Mouse (Mus musculus): ENCODE measurements around the gene Slc39a5. TPM values are rescaled to one million over a fixed set of nuclear protein-coding genes. Genes with fewer than 3 reads are reported as not detected.

Slc39a5 gene
- polyA plus RNA-seq, 1 experiment: not detected

- WGBS: 90% methylated on average over 7 of the region's 7 CpGs
- Histone ChIP-seq H3K4me1 (ENCODE audit: control insufficient read depth, insufficient read depth, low read length) (peaks cover 15% of the 10 kb centered on the region), H3K4me3 (replicated peaks; ENCODE audit: extremely low read depth, low read depth, low read length) (no peak overlapping the region)
- TF ChIP-seq CTCF (IDR thresholded peaks at IDR 0.05; ENCODE audit: insufficient read depth, low read length) (no peak), POLR2A (IDR thresholded peaks at IDR 0.05; ENCODE audit: borderline replicate concordance, extremely low read depth, low read depth, low read length) (no peak)
- DNase-seq: no peak
Observed at GRCm38 (mm10) chr10:128379260-128379659, 21.8 kb downstream of the Slc39a5 start.

GRCm38 (mm10) chr10:128378462-128378861, 22.6 kb downstream of the Slc39a5 start:
- Histone ChIP-seq H3K4me1 (ENCODE audit: control insufficient read depth, insufficient read depth, low read length) (peaks cover 15% of the 10 kb centered on the region), H3K4me3 (replicated peaks; ENCODE audit: extremely low read depth, low read depth, low read length) (no peak overlapping the region)
- 49% methylated on average over 3 of the region's 3 CpGs for WGBS

DNA sequence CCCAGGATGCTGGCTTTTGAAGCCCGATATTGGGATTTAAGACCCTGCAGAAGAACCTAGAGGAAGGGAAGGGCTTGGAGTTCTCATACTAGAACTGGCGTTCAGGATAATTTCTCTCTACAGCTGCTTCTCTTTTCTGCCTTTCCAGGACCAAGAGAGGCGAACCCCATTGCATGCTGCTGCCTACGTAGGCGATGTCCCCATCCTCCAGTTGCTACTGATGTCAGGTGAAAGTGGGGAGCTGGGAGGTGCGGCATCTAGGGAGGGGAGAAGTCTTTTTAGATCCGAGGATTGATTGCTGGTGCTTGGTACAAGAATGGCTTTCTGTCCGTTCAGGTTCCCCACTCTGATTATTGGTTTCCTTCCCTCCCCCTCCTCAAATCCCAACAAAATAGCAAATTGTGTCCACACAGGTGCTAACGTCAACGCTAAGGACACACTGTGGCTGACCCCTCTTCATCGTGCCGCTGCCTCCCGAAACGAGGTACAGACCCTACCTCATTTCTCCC, 23.0 kb downstream of the Slc39a5 start:
- TF ChIP-seq POLR2A (IDR thresholded peaks at IDR 0.05; ENCODE audit: borderline replicate concordance, extremely low read depth, low read depth, low read length): no peak
- no peak for DNase-seq
- 54% methylated on average over 14 of the region's 14 CpGs for WGBS
- Histone ChIP-seq H3K4me3 (replicated peaks; ENCODE audit: extremely low read depth, low read depth, low read length) (peak overlapping the region; percentile 68), H3K4me1 (ENCODE audit: control insufficient read depth, insufficient read depth, low read length) (peaks cover 15% of the 10 kb centered on the region)

More at GRCm38 (mm10) chr10:128378462-128378861, 22.6 kb downstream of the Slc39a5 start:
- no peak for DNase-seq
- TF ChIP-seq CTCF (IDR thresholded peaks at IDR 0.05; ENCODE audit: insufficient read depth, low read length): no peak

GRCm38 (mm10) chr10:128377222-128377939, 23.6 kb downstream of the Slc39a5 start:
- no peak for DNase-seq
- Histone ChIP-seq H3K4me3 (replicated peaks; ENCODE audit: extremely low read depth, low read depth, low read length) (peak overlapping the region; percentile 68), H3K4me1 (ENCODE audit: control insufficient read depth, insufficient read depth, low read length) (peaks cover 15% of the 10 kb centered on the region)
- WGBS: under 1% methylated on average over 47 of the region's 47 CpGs
- TF ChIP-seq POLR2A (IDR thresholded peaks at IDR 0.05; ENCODE audit: borderline replicate concordance, extremely low read depth, low read depth, low read length) (no peak), CTCF (IDR thresholded peaks at IDR 0.05; ENCODE audit: insufficient read depth, low read length) (no peak)

DNA sequence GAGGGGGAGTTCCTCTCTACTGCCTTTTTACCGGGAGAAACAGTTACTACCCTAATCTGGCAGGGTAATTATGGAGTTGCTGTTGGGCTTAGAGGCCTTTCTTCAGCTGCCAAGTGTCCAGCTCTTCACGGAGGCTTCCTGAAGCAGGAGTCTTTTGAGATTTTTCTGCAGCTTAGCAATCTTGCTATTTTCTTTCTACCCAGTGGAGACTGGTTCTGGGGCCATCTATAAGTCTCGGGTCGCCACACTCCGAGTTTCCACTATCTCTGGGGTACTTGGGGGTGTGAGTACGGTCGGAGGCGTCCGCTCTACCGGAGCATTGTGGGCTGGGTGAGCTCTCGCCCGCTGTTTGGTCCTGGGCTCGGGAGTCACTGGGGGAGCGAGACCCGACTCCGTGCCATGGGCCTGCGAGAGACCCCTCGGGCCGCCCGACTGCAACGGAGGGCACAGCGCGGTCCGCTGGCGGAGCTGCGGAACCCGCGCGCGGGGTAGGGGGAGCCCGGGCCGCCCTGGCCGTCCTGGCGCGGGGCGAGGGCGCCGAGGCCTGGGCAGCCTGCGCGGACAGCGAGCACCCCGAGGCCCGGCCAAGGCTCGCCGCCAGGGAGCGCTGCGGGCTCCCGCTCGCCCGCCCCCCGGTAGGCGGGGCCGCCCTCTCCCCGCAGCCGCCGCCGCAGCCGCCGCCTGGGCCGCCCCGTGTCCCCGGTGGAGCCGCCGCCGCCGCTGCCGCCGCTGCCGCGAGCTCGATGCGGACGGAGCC, 24.4 kb downstream of the Slc39a5 start, which contains the start of gene Ankrd52:
TSS of gene Ankrd52 (plus strand) at position 661 of the 757 bp plus-strand sequence.
- peak within 1 kb of the TSS; percentile 68 for H3K4me3 ChIP-seq (replicated peaks; ENCODE audit: extremely low read depth, low read depth, low read length)
- peaks cover 15% of the 10 kb centered on the region for H3K4me1 ChIP-seq (ENCODE audit: control insufficient read depth, insufficient read depth, low read length)
- peak; percentile 87 for DNase-seq
- no peak for TF ChIP-seq CTCF (IDR thresholded peaks at IDR 0.05; ENCODE audit: insufficient read depth, low read length)
- TF ChIP-seq POLR2A (IDR thresholded peaks at IDR 0.05; ENCODE audit: borderline replicate concordance, extremely low read depth, low read depth, low read length): no peak; the same call in 1 of the 2 replicates
- WGBS: under 1% methylated on average over 68 of the region's 73 CpGs

DNA sequence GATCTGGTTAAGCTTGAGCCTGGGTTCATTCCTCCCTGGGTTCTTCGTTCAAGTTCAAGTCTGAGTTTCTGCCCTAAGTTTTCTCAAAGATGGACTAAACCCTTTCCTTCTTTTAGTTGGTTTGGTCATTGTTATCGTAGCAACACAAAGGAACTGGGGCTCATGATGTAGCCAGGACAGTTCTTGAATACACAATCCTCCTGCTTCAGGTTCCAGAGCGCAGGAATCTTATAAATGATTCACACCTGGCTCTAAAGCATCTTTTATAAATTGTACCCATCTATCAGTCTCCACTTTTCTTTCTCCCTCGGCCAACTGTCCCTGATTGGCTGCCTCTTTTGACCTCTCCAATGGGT, 25.0 kb downstream of the Slc39a5 start:
- TF ChIP-seq CTCF (IDR thresholded peaks at IDR 0.05; ENCODE audit: insufficient read depth, low read length) (no peak), POLR2A (IDR thresholded peaks at IDR 0.05; ENCODE audit: borderline replicate concordance, extremely low read depth, low read depth, low read length) (no peak)
- H3K4me3 ChIP-seq (replicated peaks; ENCODE audit: extremely low read depth, low read depth, low read length): peak overlapping the region; percentile 66
- DNase-seq: no peak
- WGBS: 53% methylated on average over 4 of the region's 4 CpGs
- H3K4me1 ChIP-seq (ENCODE audit: control insufficient read depth, insufficient read depth, low read length): peaks cover 15% of the 10 kb centered on the region

DNA sequence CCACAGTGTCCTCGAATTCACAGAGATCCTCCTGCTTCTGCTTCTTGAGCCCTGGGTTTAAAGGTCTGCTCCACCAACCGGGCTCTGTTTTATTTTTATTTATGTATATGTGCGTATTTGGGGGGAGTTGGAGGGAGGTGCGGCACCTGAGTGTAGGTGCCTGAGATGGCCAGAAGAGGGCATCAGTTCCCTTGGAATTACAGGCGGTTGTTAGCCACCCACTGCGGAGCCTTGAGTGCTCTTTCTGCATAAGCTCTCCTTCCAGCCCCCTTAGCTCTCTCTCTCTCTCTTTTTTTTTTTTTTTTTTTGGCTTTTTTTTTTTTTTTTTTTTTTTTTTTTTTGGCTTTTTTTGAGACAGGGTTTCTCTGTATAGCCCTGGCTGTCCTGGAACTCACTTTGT, 26.6 kb downstream of the Slc39a5 start:
- WGBS: 76% methylated on average over 6 of the region's 6 CpGs
- no peak for DNase-seq
- peaks cover 17% of the 10 kb centered on the region for H3K4me1 ChIP-seq (ENCODE audit: control insufficient read depth, insufficient read depth, low read length)
- H3K4me3 ChIP-seq (replicated peaks; ENCODE audit: extremely low read depth, low read depth, low read length): no peak overlapping the region
- TF ChIP-seq CTCF (IDR thresholded peaks at IDR 0.05; ENCODE audit: insufficient read depth, low read length) (peak; percentile 29; the same call in 1 of the 2 replicates), POLR2A (IDR thresholded peaks at IDR 0.05; ENCODE audit: borderline replicate concordance, extremely low read depth, low read depth, low read length) (no peak)

DNA sequence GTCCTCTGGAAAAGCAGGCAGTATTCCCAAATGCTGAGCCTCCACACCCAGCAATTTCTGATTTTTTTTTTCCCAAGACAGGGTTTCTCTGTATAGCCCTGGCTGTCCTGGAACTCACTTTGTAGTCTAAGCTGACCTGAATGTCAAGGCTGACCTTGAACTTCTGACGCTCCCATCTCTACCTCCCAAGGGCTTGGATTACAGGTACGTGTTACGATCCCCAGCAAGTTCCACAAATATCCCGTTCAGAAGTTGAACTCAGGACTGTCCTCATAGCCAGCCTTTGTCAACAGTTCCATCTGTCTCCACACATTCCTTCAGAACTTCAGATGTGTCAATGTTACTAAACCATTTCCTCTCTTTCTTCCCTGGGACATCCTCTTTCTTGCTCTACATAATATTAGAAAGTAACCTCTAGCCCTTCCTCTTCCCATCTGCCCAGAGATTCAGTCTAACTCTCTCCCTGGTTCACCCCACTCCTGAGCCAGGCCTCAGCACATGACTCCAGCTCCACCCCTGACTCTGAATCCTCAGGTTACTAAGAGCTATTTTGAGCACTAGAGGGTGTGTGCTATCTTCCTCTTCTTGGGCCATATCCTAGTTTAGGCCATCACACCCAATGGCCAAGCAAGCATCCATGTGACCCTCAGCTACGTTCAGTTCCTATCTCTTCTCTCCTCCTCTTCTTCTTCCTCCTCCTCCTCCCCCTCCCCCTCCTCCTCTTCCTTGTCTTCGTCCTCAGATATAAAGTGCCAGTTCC, 27.9 kb downstream of the Slc39a5 start:
- H3K4me1 ChIP-seq (ENCODE audit: control insufficient read depth, insufficient read depth, low read length): peaks cover 14% of the 10 kb centered on the region
- 50% methylated on average over 6 of the region's 6 CpGs for WGBS
- no peak for DNase-seq
- H3K4me3 ChIP-seq (replicated peaks; ENCODE audit: extremely low read depth, low read depth, low read length): no peak overlapping the region
- TF ChIP-seq CTCF (IDR thresholded peaks at IDR 0.05; ENCODE audit: insufficient read depth, low read length) (no peak), POLR2A (IDR thresholded peaks at IDR 0.05; ENCODE audit: borderline replicate concordance, extremely low read depth, low read depth, low read length) (no peak)

DNA sequence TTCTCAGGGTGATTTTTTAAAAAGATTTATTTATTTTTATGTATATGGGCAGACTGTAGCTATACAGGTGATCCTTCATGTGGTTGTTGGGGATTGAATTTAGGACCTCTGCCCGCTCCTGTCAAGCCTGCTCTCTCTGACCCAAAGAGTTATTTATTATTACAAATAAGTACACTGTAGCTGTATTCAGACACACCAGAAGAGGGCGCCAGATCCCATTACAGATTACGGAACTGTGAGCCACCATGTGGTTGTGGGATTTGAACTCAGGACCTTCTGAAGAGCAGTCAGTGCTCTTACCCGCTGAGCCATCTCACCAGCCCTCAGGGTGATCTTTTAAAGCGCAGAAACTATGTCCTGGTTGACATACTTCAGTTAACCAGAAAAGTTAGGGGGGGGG, 28.9 kb downstream of the Slc39a5 start:
- peaks cover 7% of the 10 kb centered on the region; the same call in 1 of the 2 replicates for H3K4me1 ChIP-seq (ENCODE audit: control insufficient read depth, insufficient read depth, low read length)
- WGBS: 78% methylated on average over 5 of the region's 5 CpGs
- TF ChIP-seq POLR2A (IDR thresholded peaks at IDR 0.05; ENCODE audit: borderline replicate concordance, extremely low read depth, low read depth, low read length) (no peak), CTCF (IDR thresholded peaks at IDR 0.05; ENCODE audit: insufficient read depth, low read length) (no peak)
- DNase-seq: no peak
- H3K4me3 ChIP-seq (replicated peaks; ENCODE audit: extremely low read depth, low read depth, low read length): no peak overlapping the region
